Mouse (Mus musculus): ENCODE results near the gene Psmd11. TPM values are rescaled to one million over a fixed set of nuclear protein-coding genes. Genes with fewer than 3 reads are reported as not detected.

The Psmd11 gene
- polyA plus RNA-seq (2017; shearing (Covaris generic)): 100 to 1,000 TPM; 129 to 133 TPM

GRCm38 (mm10) chr11:80428381-80429008 lies at the start of gene Psmd11:
Gene Psmd11 (plus strand): TSS chr11:80428615.

GRCm38 (mm10) chr11:80383019-80383625 lies 45.3 kb upstream of the Psmd11 start, which contains the start of gene Zfp207:
Gene Zfp207 (plus strand): TSS chr11:80383279.

GRCm38 (mm10) chr11:80476222-80477189 lies 48.1 kb downstream of the Psmd11 start, which contains the start of gene Cdk5r1:
Gene Cdk5r1 (plus strand): TSS chr11:80477023.

Other genes starting within 250 kb of the Psmd11 start
- gene Rnf135, start 244.8 kb upstream of the Psmd11 start, polyA plus RNA-seq (2017; shearing (Covaris generic)): 10 to 100 TPM in 1 of 2 experiments, 1 to 10 TPM in 1; 9.7 to 19.0 TPM
- 10 to 100 TPM; 53.4 to 59.7 TPM for gene Rhot1, start 219.6 kb upstream of the Psmd11 start, polyA plus RNA-seq (2017; shearing (Covaris generic))
- 1 to 10 TPM; 6.8 to 7.0 TPM for gene Rhbdl3, start 127.7 kb upstream of the Psmd11 start, polyA plus RNA-seq (2017; shearing (Covaris generic))
- gene 5730455P16Rik, start 50.6 kb upstream of the Psmd11 start, polyA plus RNA-seq (2017; shearing (Covaris generic)): 10 to 100 TPM; 14.7 to 15.9 TPM
- gene Zfp207, start 45.3 kb upstream of the Psmd11 start, polyA plus RNA-seq (2017; shearing (Covaris generic)): 100 to 1,000 TPM; 206 to 212 TPM
- gene Cdk5r1, start 48.4 kb downstream of the Psmd11 start, polyA plus RNA-seq (2017; shearing (Covaris generic)): under 1 TPM; 0.39 to 0.83 TPM